Mouse (Mus musculus): ENCODE data around the gene Tstd3.

Gene Tstd3

GRCm38 (mm10) chr4:21766863-21767304 is at the start of gene Tstd3, which contains the start of gene Usp45:
Gene Tstd3 (minus strand): TSS chr4:21767212.
Gene Usp45 (plus strand): TSS chr4:21767156.
- DNase-seq (ENCODE audit: low read depth in 2 of 2, low spot score in 2 of 2), result peak; percentile 57 to 70

- DNase-seq (ENCODE audit: low read depth in 2 of 2, low spot score in 2 of 2), result peak; percentile 7 to 36
These were observed 47.0 kb upstream of the Tstd3 start for GRCm38 (mm10) chr4:21814029-21814428.

GRCm38 (mm10) chr4:21812635-21813034 is 45.6 kb upstream of the Tstd3 start:
- DNase-seq (ENCODE audit: low read depth in 2 of 2, low spot score in 2 of 2), result no peak

- DNase-seq (ENCODE audit: low read depth in 2 of 2, low spot score in 2 of 2), result no peak
These were observed 43.6 kb upstream of the Tstd3 start for GRCm38 (mm10) chr4:21810608-21811007.

GRCm38 (mm10) chr4:21807204-21807603 is 40.2 kb upstream of the Tstd3 start:
- DNase-seq (ENCODE audit: low read depth in 2 of 2, low spot score in 2 of 2), result no peak

- no peak for DNase-seq (ENCODE audit: low read depth in 2 of 2, low spot score in 2 of 2)
These were observed 34.6 kb upstream of the Tstd3 start for GRCm38 (mm10) chr4:21801620-21802019.

GRCm38 (mm10) chr4:21801013-21801412 is 34.0 kb upstream of the Tstd3 start:
- no peak for DNase-seq (ENCODE audit: low read depth in 2 of 2, low spot score in 2 of 2)

GRCm38 (mm10) chr4:21793631-21794030 is 26.6 kb upstream of the Tstd3 start:
- DNase-seq (ENCODE audit: low read depth in 2 of 2, low spot score in 2 of 2), result no peak

GRCm38 (mm10) chr4:21789836-21790235 is 22.8 kb upstream of the Tstd3 start:
- no peak for DNase-seq (ENCODE audit: low read depth in 2 of 2, low spot score in 2 of 2)

- DNase-seq (ENCODE audit: low read depth in 2 of 2, low spot score in 2 of 2), result no peak
These were observed 21.9 kb upstream of the Tstd3 start for GRCm38 (mm10) chr4:21788903-21789302.

- DNase-seq (ENCODE audit: low read depth in 2 of 2, low spot score in 2 of 2), result no peak
These were observed 19.3 kb upstream of the Tstd3 start for GRCm38 (mm10) chr4:21786268-21786667.

- DNase-seq (ENCODE audit: low read depth in 2 of 2, low spot score in 2 of 2), result no peak
These were observed 14.1 kb upstream of the Tstd3 start for GRCm38 (mm10) chr4:21780816-21781726.

GRCm38 (mm10) chr4:21776946-21777265 is 9.9 kb upstream of the Tstd3 start:
- no peak for DNase-seq (ENCODE audit: low read depth in 2 of 2, low spot score in 2 of 2)

- peak; percentile 84 to 91 for DNase-seq (ENCODE audit: low read depth in 2 of 2, low spot score in 2 of 2)
These were observed 9.3 kb upstream of the Tstd3 start for GRCm38 (mm10) chr4:21776091-21776945.

GRCm38 (mm10) chr4:21772306-21772705 is 5.3 kb upstream of the Tstd3 start:
- no peak for DNase-seq (ENCODE audit: low read depth in 2 of 2, low spot score in 2 of 2)

- no peak for DNase-seq (ENCODE audit: low read depth in 2 of 2, low spot score in 2 of 2)
These were observed 4.1 kb upstream of the Tstd3 start for GRCm38 (mm10) chr4:21771064-21771463.

- no peak for DNase-seq (ENCODE audit: low read depth in 2 of 2, low spot score in 2 of 2)
These were observed 695 bp downstream of the Tstd3 start for GRCm38 (mm10) chr4:21766171-21766862.

GRCm38 (mm10) chr4:21763827-21764226 is 3.2 kb downstream of the Tstd3 start:
- DNase-seq (ENCODE audit: low read depth in 2 of 2, low spot score in 2 of 2), result no peak

- DNase-seq (ENCODE audit: low read depth in 2 of 2, low spot score in 2 of 2), result no peak
These were observed 5.4 kb downstream of the Tstd3 start for GRCm38 (mm10) chr4:21761416-21762160.

GRCm38 (mm10) chr4:21758860-21759259 is 8.2 kb downstream of the Tstd3 start:
- DNase-seq (ENCODE audit: low read depth in 2 of 2, low spot score in 2 of 2), result no peak
